Mouse (Mus musculus): ENCODE results near the gene Ldb2. TPM values are rescaled to one million over a fixed set of nuclear protein-coding genes. Genes with fewer than 3 reads are reported as not detected.

The Ldb2 gene
- polyA plus RNA-seq, 1 experiment from 2014 or later, result 21.5 TPM

- no peak for ATAC-seq
- no peak overlapping the region for H3K27ac ChIP-seq
- no peaks in the 10 kb centered on the region for H3K9me3 ChIP-seq (replicated peaks)
- H3K27me3 ChIP-seq, result no peaks in the 10 kb centered on the region
- peaks cover 12% of the 10 kb centered on the region for H3K4me1 ChIP-seq
- no peaks in the 10 kb centered on the region for H3K36me3 ChIP-seq (ENCODE audit: poor library complexity, severe bottlenecking)
- WGBS, result 77% methylated on average over 2 of the region's 2 CpGs
- H3K4me3 ChIP-seq, result no peak overlapping the region
- no peak overlapping the region for H3K9ac ChIP-seq
- no peak overlapping the region for H3K4me2 ChIP-seq
These were observed 129.1 kb downstream of the Ldb2 start for GRCm38 (mm10) chr5:44670336-44670735.

- Histone ChIP-seq H3K27me3 (no peaks in the 10 kb centered on the region), H3K36me3 (ENCODE audit: poor library complexity, severe bottlenecking) (no peaks in the 10 kb centered on the region), H3K4me3 (no peak overlapping the region), H3K27ac (0 out of 2 replicates have a peak overlapping the region, but pooled peaks have one; percentile 31), H3K4me1 (0 out of 2 replicates have a peak, but pooled peaks cover 11% of the 10 kb centered on the region), H3K4me2 (no peak overlapping the region), H3K9ac (no peak overlapping the region), H3K9me3 (replicated peaks) (no peaks in the 10 kb centered on the region)
- WGBS, result 83% methylated on average over 3 of the region's 3 CpGs
- no peak for ATAC-seq
These were observed 131.6 kb downstream of the Ldb2 start for GRCm38 (mm10) chr5:44667907-44668306.

GRCm38 (mm10) chr5:44667383-44667782, 132.1 kb downstream of the Ldb2 start:
- H3K27ac ChIP-seq, result no peak overlapping the region

GRCm38 (mm10) chr5:44659651-44660050, 139.8 kb downstream of the Ldb2 start:
- Histone ChIP-seq H3K4me3 (no peak overlapping the region), H3K9me3 (replicated peaks) (no peaks in the 10 kb centered on the region), H3K27me3 (no peaks in the 10 kb centered on the region), H3K4me1 (0 out of 2 replicates have a peak, but pooled peaks cover under 1% of the 10 kb centered on the region), H3K4me2 (no peak overlapping the region), H3K27ac (no peak overlapping the region), H3K9ac (no peak overlapping the region), H3K36me3 (ENCODE audit: poor library complexity, severe bottlenecking) (no peaks in the 10 kb centered on the region)
- peak; percentile 33; the same call in 1 of the 2 replicates for ATAC-seq
- WGBS, result 88% methylated on average over 11 of the region's 11 CpGs

More at GRCm38 (mm10) chr5:44667383-44667782, 132.1 kb downstream of the Ldb2 start:
- H3K4me2 ChIP-seq, result no peak overlapping the region
- 77% methylated on average over 10 of the region's 10 CpGs for WGBS
- no peaks in the 10 kb centered on the region for H3K36me3 ChIP-seq (ENCODE audit: poor library complexity, severe bottlenecking)
- H3K9me3 ChIP-seq (replicated peaks), result no peaks in the 10 kb centered on the region
- ATAC-seq, result peak; percentile 81; the same call in 1 of the 2 replicates
- H3K27me3 ChIP-seq, result no peaks in the 10 kb centered on the region
- H3K4me3 ChIP-seq, result no peak overlapping the region
- 0 out of 2 replicates have a peak, but pooled peaks cover 11% of the 10 kb centered on the region for H3K4me1 ChIP-seq
- no peak overlapping the region for H3K9ac ChIP-seq

- Histone ChIP-seq H3K4me3 (no peak overlapping the region), H3K9ac (no peak overlapping the region), H3K4me2 (no peak overlapping the region), H3K9me3 (replicated peaks) (no peaks in the 10 kb centered on the region), H3K27me3 (no peaks in the 10 kb centered on the region; the same call in 1 of the 2 replicates), H3K36me3 (ENCODE audit: poor library complexity, severe bottlenecking) (no peaks in the 10 kb centered on the region), H3K4me1 (peaks cover 8% of the 10 kb centered on the region; the same call in 1 of the 2 replicates), H3K27ac (no peak overlapping the region)
- WGBS, result 85% methylated on average over 1 of the region's 1 CpGs
- ATAC-seq, result no peak
These were observed 142.8 kb downstream of the Ldb2 start for GRCm38 (mm10) chr5:44656707-44657106.

- Histone ChIP-seq H3K4me1 (peaks cover 13% of the 10 kb centered on the region; the same call in 1 of the 2 replicates), H3K36me3 (ENCODE audit: poor library complexity, severe bottlenecking) (no peaks in the 10 kb centered on the region), H3K4me3 (no peak overlapping the region), H3K27me3 (no peaks in the 10 kb centered on the region; the same call in 1 of the 2 replicates), H3K9me3 (replicated peaks) (no peaks in the 10 kb centered on the region), H3K27ac (no peak overlapping the region), H3K9ac (no peak overlapping the region), H3K4me2 (no peak overlapping the region)
- peak; percentile 72 for ATAC-seq
- 6% methylated on average over 9 of the region's 9 CpGs for WGBS
These were observed 145.1 kb downstream of the Ldb2 start for GRCm38 (mm10) chr5:44654403-44654802.

- 31% methylated on average over 2 of the region's 2 CpGs for WGBS
- 0 out of 2 replicates have a peak, but pooled peaks have one; percentile 30 for ATAC-seq
- no peaks in the 10 kb centered on the region for H3K36me3 ChIP-seq (ENCODE audit: poor library complexity, severe bottlenecking)
- H3K4me3 ChIP-seq, result no peak overlapping the region
- peaks cover 37% of the 10 kb centered on the region for H3K4me1 ChIP-seq
- H3K9me3 ChIP-seq (replicated peaks), result no peaks in the 10 kb centered on the region
- no peak overlapping the region for H3K4me2 ChIP-seq
- no peak overlapping the region for H3K27ac ChIP-seq
- no peaks in the 10 kb centered on the region for H3K27me3 ChIP-seq
- H3K9ac ChIP-seq, result no peak overlapping the region
These were observed 152.7 kb downstream of the Ldb2 start for GRCm38 (mm10) chr5:44646842-44647190.

- no peak overlapping the region for H3K27ac ChIP-seq
- H3K4me2 ChIP-seq, result no peak overlapping the region
- no peak overlapping the region for H3K4me3 ChIP-seq
- 43% methylated on average over 4 of the region's 4 CpGs for WGBS
- H3K9ac ChIP-seq, result no peak overlapping the region
- ATAC-seq, result peak; percentile 39; the same call in 1 of the 2 replicates
- peaks cover 37% of the 10 kb centered on the region for H3K4me1 ChIP-seq
- H3K27me3 ChIP-seq, result no peaks in the 10 kb centered on the region
- H3K36me3 ChIP-seq (ENCODE audit: poor library complexity, severe bottlenecking), result no peaks in the 10 kb centered on the region
- no peaks in the 10 kb centered on the region for H3K9me3 ChIP-seq (replicated peaks)
These were observed 153.3 kb downstream of the Ldb2 start for GRCm38 (mm10) chr5:44645952-44646841.

GRCm38 (mm10) chr5:44643079-44643478, 156.4 kb downstream of the Ldb2 start:
- peaks cover 23% of the 10 kb centered on the region for H3K4me1 ChIP-seq
- H3K4me3 ChIP-seq, result no peak overlapping the region
- no peak overlapping the region for H3K4me2 ChIP-seq
- 0 out of 2 replicates have a peak, but pooled peaks cover 2% of the 10 kb centered on the region for H3K9me3 ChIP-seq (replicated peaks)
- WGBS, result 19% methylated on average over 3 of the region's 3 CpGs
- no peak for ATAC-seq
- no peak overlapping the region for H3K27ac ChIP-seq
- no peak overlapping the region for H3K9ac ChIP-seq
- no peaks in the 10 kb centered on the region for H3K36me3 ChIP-seq (ENCODE audit: poor library complexity, severe bottlenecking)
- no peaks in the 10 kb centered on the region for H3K27me3 ChIP-seq

- Histone ChIP-seq H3K4me1 (peaks cover 12% of the 10 kb centered on the region; the same call in 1 of the 2 replicates), H3K27me3 (no peaks in the 10 kb centered on the region), H3K4me2 (no peak overlapping the region), H3K4me3 (no peak overlapping the region), H3K27ac (no peak overlapping the region), H3K9me3 (replicated peaks) (0 out of 2 replicates have a peak, but pooled peaks cover 2% of the 10 kb centered on the region), H3K9ac (no peak overlapping the region), H3K36me3 (ENCODE audit: poor library complexity, severe bottlenecking) (no peaks in the 10 kb centered on the region)
- WGBS, result 74% methylated on average over 4 of the region's 4 CpGs
- no peak for ATAC-seq
These were observed 158.4 kb downstream of the Ldb2 start for GRCm38 (mm10) chr5:44641060-44641459.

- no peak overlapping the region for H3K27ac ChIP-seq
- H3K36me3 ChIP-seq (ENCODE audit: poor library complexity, severe bottlenecking), result no peaks in the 10 kb centered on the region
- 93% methylated on average over 6 of the region's 6 CpGs for WGBS
- ATAC-seq, result no peak
- H3K27me3 ChIP-seq, result no peaks in the 10 kb centered on the region
- no peaks in the 10 kb centered on the region for H3K4me1 ChIP-seq
- no peak overlapping the region for H3K4me2 ChIP-seq
- H3K9me3 ChIP-seq (replicated peaks), result 0 out of 2 replicates have a peak, but pooled peaks cover 2% of the 10 kb centered on the region
- H3K9ac ChIP-seq, result no peak overlapping the region
- no peak overlapping the region for H3K4me3 ChIP-seq
These were observed 163.9 kb downstream of the Ldb2 start for GRCm38 (mm10) chr5:44635546-44635945.

GRCm38 (mm10) chr5:44629034-44629625, 170.3 kb downstream of the Ldb2 start:
- no peaks in the 10 kb centered on the region for H3K36me3 ChIP-seq (ENCODE audit: poor library complexity, severe bottlenecking)
- ATAC-seq, result peak; percentile 70
- 59% methylated on average over 3 of the region's 3 CpGs for WGBS
- no peak overlapping the region for H3K4me3 ChIP-seq
- no peak overlapping the region for H3K9ac ChIP-seq
- H3K4me2 ChIP-seq, result no peak overlapping the region
- no peaks in the 10 kb centered on the region for H3K27me3 ChIP-seq
- peaks cover 6% of the 10 kb centered on the region for H3K4me1 ChIP-seq
- H3K9me3 ChIP-seq (replicated peaks), result no peaks in the 10 kb centered on the region
- H3K27ac ChIP-seq, result no peak overlapping the region

Data from forebrain, embryonic 13.5 days (tissue).